Mouse (Mus musculus) mouse embryonic stem cell (cell line): ENCODE results near the gene Insl6.

ENCODE experiments used
- in situ Hi-C, 2 experiments: fragments of 300-500 bp; cut with MboI; formaldehyde crosslinking; loops; 1 replicate in 1 of 2; 3 replicates in 1 of 2; pipeline ENCODE4 v1.14.3; 2019 to 2020; ENCODE audit warnings: low sequenced_read_pairs in 2 of 2, low pct_unique_long_range_greater_than_20kb in 1 of 2, mixed read lengths in 1 of 2; ENCODE audit not compliant: unreplicated experiment in 1 of 2

Insl6 gene

GRCm38 (mm10) chr19:29325053-29325851, at the start of gene Insl6:
Gene Insl6, minus strand, starts transcription at chr19:29325356.
- in situ Hi-C loops: no loop called here

GRCm38 (mm10) chr19:29374947-29375346, 49.8 kb upstream of the Insl6 start:
- in situ Hi-C loops: loop anchor here in 1 of 2 experiments (25.0 kb wide), 1 partner anchor 588 kb away; no protein-coding TSS in a partner anchor

- in situ Hi-C loops: loop anchor here in 1 of 2 experiments (25.0 kb wide), 1 partner anchor 586 kb away; no protein-coding TSS in a partner anchor
Measured at GRCm38 (mm10) chr19:29373438-29373837, 48.3 kb upstream of the Insl6 start.

GRCm38 (mm10) chr19:29372621-29373020, 47.5 kb upstream of the Insl6 start:
- in situ Hi-C loops: loop anchor here in 1 of 2 experiments (25.0 kb wide), 1 partner anchor 585 kb away; no protein-coding TSS in a partner anchor

- in situ Hi-C loops: loop anchor here in 1 of 2 experiments (25.0 kb wide), 1 partner anchor 585 kb away; no protein-coding TSS in a partner anchor
Measured at GRCm38 (mm10) chr19:29372138-29372537, 47.0 kb upstream of the Insl6 start.

GRCm38 (mm10) chr19:29371284-29372081, 46.3 kb upstream of the Insl6 start:
- in situ Hi-C loops: loop anchor here in 1 of 2 experiments (25.0 kb wide), 1 partner anchor 584 kb away; no protein-coding TSS in a partner anchor

GRCm38 (mm10) chr19:29370545-29371283, 45.6 kb upstream of the Insl6 start:
- in situ Hi-C loops: loop anchor here in 1 of 2 experiments (25.0 kb wide), 1 partner anchor 583 kb away; no protein-coding TSS in a partner anchor

- in situ Hi-C loops: loop anchor here in 1 of 2 experiments (25.0 kb wide), 1 partner anchor 583 kb away; no protein-coding TSS in a partner anchor
Measured at GRCm38 (mm10) chr19:29370112-29370511, 45.0 kb upstream of the Insl6 start.

GRCm38 (mm10) chr19:29368671-29369309, 43.6 kb upstream of the Insl6 start:
- in situ Hi-C loops: loop anchor here in 1 of 2 experiments (25.0 kb wide), 1 partner anchor 581 kb away; no protein-coding TSS in a partner anchor

GRCm38 (mm10) chr19:29368041-29368440, 42.9 kb upstream of the Insl6 start:
- in situ Hi-C loops: loop anchor here in 1 of 2 experiments (25.0 kb wide), 1 partner anchor 581 kb away; no protein-coding TSS in a partner anchor

- in situ Hi-C loops: loop anchor here in 1 of 2 experiments (25.0 kb wide), 1 partner anchor 580 kb away; no protein-coding TSS in a partner anchor
Measured at GRCm38 (mm10) chr19:29366969-29367622, 41.9 kb upstream of the Insl6 start, which contains the start of the genes Plgrkt and Cd274. Gene Plgrkt, minus strand, starts transcription at chr19:29367390. Gene Cd274, plus strand, starts transcription at chr19:29367455.

- in situ Hi-C loops: loop anchor here in 1 of 2 experiments (25.0 kb wide), 1 partner anchor 579 kb away; no protein-coding TSS in a partner anchor
Measured at GRCm38 (mm10) chr19:29366226-29366968, 41.2 kb upstream of the Insl6 start.

GRCm38 (mm10) chr19:29365105-29365504, 39.9 kb upstream of the Insl6 start:
- in situ Hi-C loops: loop anchor here in 1 of 2 experiments (25.0 kb wide), 1 partner anchor 578 kb away; no protein-coding TSS in a partner anchor

- in situ Hi-C loops: loop anchor here in 1 of 2 experiments (25.0 kb wide), 1 partner anchor 577 kb away; no protein-coding TSS in a partner anchor
Measured at GRCm38 (mm10) chr19:29364076-29364475, 38.9 kb upstream of the Insl6 start.

- in situ Hi-C loops: loop anchor here in 1 of 2 experiments (25.0 kb wide), 1 partner anchor 576 kb away; no protein-coding TSS in a partner anchor
Measured at GRCm38 (mm10) chr19:29363557-29363956, 38.4 kb upstream of the Insl6 start.
